Mouse (Mus musculus) left cerebral cortex, postnatal 36 days (tissue): Measurements from ENCODE around the gene Cadm1. TPM values are rescaled to one million over a fixed set of nuclear protein-coding genes. Genes with fewer than 3 reads are reported as not detected.

ENCODE experiments used
- DNase-seq, 2 experiments: peaks; one replicate each; pipeline ENCODE4 v3.0.0; 2021 to 2022; ENCODE audit warnings: low spot score in 2 of 2, mixed read lengths in 1 of 2
- intact Hi-C: fragments of 180-260 bp; cut with DNase I; formaldehyde crosslinking; loops from one replicate; pipeline ENCODE4 v1.15.1; 2025
- total RNA-seq, 2 experiments: library from RNA; stranded (reverse); gene quantifications; 2 replicates each; pipeline ENCODE4 v1.2.3; 2021

Cadm1 gene
- total RNA-seq, 2 experiments from 2014 or later = 209 to 233 TPM

DNA sequence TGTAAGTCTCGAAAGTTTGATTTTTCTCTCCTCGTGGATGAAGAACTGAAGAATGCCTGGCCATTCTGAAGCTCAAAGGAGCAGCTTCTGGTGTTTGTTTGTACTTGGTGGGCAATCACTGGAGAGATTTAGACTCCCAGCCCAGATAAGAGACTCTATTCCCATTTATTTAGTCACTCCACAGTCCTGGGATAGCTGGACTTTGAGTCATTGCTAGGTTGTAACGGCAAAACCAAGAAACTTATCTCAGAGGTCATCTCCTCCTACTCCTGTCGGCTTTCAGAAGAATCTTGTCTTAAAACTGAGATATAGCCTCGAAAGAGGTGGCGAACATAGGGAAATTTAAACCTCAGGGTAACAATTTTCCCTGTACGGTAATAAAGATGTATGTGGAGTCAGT, 15.3 kb downstream of the Cadm1 start:
- no peak for DNase-seq
- intact Hi-C loops = no loop called here

DNA sequence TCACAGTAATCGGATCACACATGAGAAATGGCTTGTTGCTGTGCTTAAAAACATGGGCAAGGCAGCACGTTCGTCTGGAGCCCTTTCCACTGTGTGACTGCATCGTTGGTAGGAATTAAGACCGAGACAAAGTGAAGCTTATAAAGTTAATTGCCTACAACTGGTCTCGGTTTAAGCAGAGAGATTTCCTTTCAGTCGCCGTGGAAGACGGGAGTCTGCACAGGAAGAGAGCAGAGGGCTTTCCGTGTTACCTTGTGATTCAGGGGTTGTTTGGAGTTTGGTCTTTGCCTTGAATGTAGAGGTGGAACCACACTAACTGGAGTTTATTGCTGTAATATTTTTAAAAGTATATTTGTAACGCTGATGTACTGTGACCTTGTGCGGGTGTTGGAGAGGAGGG, 15.7 kb downstream of the Cadm1 start:
- DNase-seq = no peak
- intact Hi-C loops = no loop called here

DNA sequence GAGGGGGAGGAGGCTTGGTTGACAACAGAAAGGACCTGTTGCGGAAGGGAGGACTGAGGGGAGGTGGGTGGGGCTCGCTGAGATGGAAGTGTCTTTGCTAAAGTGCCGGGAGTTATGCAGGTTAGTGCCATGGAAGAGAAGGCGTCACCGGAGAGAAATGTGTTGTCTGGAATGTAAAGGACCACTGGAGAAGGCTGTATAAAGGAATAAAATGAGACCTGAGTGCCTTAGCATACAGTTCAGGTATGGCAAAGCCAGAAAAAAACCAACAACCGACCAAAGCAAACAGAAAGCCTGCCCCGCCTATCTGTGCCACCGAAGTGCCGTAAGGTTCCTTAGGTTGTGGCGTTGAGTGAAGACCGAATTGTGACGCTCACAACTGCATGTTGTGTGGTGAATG, 18.4 kb downstream of the Cadm1 start:
- DNase-seq = no peak
- intact Hi-C loops = no loop called here

DNA sequence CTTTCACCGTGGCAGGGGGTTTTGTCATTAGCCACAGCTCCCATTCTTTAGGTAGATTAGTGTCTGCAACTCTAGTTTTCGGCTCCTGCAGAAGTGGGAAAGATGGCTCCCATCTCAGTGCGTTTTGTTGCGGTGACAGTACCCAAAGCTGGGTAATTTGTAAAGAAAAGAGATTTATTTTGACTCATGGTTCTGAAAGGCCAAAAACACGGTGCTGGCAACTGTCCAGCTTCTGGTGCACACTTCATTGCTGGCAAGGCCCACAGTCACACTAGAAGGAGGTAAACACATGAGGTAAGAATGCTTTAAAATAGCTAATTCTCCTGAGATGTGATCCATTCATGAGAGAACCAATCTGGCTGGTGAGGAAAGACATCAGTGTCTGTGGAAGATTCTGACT, 18.9 kb downstream of the Cadm1 start:
- intact Hi-C loops = no loop called here
- DNase-seq = no peak

DNA sequence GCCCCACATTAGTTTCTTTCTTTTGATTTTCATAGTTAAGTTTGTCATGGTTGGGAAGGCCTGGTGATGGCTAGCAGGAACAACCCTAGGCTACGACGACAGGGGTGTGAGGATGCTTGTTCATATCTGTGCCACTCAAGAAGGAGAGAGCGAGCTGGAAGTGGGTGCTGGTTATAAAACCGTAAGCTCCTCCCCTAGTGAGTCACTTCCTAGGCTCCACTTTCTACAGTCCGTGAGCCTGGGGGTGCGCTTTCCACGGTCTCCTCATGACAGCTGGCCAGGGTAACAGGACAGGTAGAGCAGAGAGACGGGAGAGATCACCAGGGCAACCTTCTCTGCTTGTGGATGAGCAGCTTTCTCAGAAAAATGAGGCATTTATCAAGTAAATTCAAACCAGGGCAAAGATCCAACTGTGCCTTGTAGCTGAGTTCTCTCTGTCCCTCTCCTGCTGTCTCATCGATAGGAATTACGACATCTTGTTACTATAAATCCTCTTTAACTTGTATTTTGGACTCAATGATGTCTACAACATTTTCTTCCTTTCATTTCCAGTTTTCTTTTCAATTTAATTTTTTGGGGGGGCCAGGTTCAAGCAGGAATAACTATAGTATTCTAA, 23.1 kb downstream of the Cadm1 start:
- intact Hi-C loops = no loop called here
- DNase-seq = no peak

DNA sequence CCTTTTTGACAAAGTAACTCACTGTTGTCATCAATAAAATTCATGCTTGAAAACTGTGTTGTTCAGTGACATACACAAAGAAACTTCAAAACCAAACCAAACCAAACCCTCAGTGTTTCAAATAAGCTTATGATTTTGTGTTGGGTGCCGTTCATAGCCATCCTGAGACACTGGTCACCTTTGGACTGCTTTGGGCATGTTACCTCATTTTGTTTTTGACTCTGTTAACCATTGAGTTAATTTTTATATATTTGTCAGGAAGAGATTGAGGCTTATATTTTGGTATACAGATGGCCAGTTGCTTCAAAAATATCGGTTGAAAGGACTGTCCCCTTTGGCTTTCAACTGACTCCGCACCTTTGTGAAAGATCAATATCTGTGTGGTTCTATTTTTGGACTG, 30.8 kb downstream of the Cadm1 start:
- no peak for DNase-seq
- intact Hi-C loops = no loop called here

DNA sequence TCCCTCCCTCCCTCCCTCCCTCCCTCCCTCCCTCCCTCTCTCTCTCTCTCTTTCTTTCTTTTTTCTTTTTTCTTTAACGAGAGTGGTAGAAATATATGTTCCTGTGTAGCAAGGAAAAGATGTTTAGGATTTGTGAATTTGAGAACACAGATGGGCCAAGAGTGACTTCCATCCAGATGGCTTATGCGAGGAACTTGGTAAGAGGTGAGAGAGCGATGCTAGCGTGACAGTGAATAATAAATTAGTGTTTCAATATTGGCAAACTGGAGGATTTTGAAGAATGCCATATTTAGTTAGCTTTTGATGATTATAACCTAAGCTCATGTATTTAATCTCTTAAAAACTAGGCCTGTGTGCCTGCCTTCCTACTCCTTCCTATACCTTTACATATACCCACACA, 31.6 kb downstream of the Cadm1 start:
- intact Hi-C loops = no loop called here
- DNase-seq = no peak

DNA sequence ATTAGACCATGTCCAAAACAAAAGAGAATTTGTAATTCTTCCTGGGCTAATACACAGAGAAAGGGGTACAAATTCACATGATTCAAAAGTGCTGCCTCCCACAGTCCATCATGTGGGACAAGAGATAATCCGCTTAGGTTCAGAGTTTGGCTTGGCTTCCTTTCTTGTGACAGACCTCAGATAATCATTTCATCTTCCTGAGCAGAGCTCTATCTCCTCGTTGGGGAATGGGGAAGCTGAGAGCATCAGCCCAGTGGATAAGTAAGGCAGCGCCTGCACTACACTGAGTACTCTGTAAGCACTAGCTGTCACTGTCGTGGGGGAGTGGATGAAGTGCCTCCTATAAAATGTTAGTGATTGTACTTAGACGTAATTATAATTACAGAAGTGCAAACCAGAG, 35.1 kb downstream of the Cadm1 start:
- intact Hi-C loops = no loop called here
- no peak for DNase-seq

DNA sequence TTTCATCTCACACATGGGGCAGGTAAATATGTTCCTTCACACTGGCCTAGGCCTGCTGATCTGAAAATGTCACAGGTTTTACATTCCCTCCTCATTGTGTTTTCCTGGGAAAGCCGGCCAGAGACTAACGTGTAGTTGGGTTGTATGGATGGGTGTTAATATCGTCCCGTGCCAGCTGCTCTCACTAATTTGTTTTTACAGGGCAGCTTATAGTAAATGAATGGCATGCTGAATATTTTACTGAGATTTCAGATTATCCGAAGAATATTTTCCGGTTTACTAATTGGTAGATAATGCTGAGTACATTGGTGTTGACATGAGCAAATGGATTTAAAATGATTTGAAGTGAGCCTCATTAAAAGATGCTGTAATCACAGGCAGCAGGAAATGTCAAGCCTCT, 37.9 kb downstream of the Cadm1 start:
- intact Hi-C loops = no loop called here

DNA sequence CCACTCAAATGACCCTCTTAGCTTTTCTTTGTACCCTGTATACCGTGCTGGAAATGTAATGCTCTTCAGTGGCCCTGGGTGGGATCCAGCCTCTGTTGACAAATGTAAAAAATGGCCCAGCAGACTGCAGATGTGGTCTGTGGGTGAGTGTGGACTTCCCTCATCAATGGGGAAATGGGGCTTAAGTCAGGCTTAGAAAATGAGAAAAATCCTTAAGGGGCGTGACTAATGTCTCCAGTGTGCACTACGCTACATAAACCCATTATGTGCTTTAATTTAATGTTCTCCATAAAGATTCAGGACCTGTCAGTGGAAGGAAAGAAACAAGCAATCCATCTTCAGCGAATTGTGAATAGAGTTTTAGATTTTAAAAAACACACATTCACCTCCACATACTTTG, 40.2 kb downstream of the Cadm1 start:
- intact Hi-C loops = no loop called here
- no peak for DNase-seq

More for the DNA sequence above, 37.9 kb downstream of the Cadm1 start:
- DNase-seq = no peak

DNA sequence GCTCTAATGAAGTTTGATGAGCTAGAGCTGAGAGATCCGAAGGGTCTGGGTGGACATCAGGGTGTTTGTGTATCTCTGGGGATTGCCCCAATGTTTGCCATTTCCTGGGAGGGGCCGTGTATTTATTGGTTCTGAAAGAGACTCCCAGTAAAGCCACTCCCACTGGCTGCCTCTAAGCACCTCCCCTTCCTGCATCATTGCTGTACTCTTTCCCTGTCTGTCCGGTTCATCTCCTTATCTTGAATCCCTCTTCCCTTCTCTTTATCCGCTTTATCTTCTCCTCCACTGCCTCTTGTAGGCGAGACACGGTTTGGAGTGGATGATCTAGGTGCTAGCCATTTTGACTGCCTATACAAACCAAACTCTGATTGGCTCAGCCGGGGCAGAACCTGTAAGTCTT, 41.5 kb downstream of the Cadm1 start:
- DNase-seq = no peak
- intact Hi-C loops = no loop called here

DNA sequence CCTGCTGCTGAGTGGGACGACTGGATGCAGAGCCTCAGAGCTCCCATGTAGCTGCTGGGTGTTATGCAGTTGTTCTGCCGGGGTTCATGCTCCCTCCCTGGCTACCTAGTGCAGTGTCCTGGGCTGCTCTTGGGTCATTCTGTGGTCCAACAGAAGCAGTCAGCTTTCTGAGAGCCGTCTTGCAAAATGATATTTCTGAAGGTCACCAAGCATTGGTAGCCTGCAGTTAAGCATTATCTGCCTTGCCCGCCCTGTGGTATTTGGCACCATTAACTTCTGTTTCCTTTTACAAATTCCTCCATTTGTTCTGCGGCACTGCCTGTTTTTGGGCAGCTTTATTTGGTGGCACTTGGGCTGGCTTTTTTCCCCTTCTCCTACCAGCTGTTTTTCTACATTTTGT, 42.2 kb downstream of the Cadm1 start:
- intact Hi-C loops = no loop called here
- no peak for DNase-seq

DNA sequence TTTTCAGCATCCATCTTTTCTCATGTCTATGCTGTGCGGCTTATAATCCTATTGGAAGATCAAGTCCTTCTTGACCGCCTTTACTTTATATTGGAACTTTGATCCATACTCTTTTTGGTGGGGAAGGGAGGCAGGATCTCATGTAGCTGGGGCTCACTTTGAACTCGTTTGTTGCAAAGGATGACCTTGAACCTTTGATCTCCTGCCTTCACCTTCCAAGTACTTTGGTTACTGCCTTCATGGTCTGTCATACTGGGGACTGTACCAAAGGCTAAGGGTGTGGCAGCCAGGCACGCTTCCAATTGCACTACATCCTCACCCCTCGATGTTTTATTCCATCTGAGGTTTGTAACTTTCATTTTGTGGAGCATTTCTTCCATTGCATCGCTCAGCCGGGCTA, 43.5 kb downstream of the Cadm1 start:
- DNase-seq = no peak
- intact Hi-C loops = no loop called here

DNA sequence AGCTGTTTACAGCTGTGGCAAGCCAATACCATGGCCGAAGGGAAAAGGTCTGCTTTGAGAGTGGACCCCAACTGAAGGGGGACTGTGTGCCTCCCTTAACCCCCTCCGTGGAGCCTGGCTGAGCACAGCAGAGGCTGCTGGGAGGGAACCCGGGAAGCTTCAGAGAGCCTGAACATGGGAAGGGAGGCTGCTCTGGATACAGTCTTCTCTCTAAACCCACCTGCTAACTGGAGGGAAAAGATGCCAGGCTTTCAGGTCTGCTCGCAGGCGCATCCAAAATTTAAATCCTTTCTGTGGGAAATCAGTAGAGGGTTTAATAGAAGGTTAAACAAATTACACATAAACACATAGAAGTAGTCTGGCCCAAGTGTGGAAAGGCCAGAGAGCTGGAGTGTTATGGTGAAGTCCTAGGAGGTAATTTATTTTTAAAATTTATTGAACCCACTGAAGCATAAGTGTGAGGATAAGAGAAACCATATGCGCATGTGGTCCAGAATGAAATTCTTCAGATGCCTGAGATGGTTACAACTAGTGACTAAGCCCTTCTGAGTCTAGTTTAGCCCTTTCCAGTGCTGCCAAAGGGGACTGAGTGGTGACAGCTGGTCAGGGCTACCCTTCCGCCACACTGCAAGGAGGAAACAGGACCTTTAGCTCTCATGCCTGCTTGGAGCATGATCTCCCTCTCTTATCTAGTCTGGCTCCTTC, 44.9 kb downstream of the Cadm1 start:
- DNase-seq = no peak
- intact Hi-C loops = no loop called here

DNA sequence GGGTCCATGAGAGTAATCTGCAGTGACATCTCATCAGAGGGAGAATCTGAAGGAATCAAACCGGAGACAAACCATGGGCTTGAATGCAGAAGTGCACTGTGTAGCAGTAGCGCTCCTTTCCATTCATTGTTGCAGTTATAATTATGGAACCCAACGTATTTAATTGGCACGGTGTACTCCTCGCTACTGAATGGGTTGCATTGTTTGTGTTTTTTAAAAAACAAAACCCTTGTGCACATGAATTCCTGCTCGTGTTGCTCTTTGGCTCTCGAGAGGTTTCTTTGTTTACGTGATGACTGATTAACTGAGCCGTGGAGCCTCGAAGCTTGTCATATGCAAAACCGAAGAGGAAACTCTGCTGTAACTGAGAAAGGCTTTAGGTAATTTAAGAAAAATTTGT, 45.8 kb downstream of the Cadm1 start:
- intact Hi-C loops = no loop called here
- DNase-seq = no peak

DNA sequence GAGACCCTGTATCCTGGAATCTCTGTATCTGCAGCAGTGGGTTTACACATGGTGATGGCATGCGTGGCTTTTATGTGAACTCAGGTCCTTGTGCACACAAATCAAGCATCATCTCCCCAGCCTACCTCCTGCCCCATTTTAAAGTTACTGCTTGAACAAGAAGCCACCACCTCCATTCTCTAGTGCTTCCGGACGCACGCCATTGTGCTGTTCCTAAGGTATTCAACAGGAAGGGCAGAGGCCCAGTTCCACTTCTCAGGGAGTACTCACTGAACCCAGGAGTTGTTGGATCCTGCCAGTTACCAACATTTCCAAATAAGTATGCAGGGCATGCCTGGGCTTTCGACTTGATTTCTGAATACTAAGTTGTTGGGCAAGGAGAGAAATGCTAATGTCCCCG, 49.5 kb downstream of the Cadm1 start:
- DNase-seq = no peak
- intact Hi-C loops = no loop called here

DNA sequence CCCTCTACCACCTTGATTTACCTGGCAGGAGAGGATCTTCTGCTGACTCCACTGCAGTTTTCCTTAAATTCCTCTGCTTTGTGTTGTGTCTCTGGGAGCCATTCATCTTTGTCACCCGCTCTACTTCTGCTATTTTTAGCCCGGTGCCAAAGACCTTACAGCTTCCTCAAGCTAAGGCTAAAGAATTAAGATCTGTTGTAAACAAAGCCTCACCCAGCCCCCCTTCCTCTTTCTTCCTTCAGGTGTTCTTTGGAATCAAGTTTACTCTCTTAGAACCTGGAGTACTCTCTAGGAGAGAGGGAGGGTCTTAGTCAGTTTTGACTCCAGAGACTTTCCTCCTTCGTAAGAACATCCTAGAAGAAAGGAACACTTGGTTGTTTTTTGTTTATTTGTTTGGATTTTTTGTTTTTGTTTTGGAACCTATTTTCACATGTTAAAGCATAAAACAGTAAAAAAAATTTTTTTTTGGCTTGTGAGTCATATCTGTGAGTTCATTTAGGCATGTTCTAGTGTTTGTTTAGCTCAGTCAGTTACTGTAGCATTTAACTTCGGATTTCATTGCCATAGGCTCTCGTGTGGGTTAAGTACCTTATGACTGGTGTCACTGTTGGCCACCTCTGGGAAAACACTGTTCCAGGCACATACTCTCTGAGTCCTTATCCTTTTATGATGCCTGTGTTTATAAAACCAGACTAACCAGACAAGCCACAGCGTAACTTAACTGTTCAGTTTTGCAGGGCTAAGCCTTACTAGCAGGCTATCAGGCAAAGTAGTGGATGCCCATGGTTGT, 51.8 kb downstream of the Cadm1 start:
- no peak for DNase-seq
- intact Hi-C loops = no loop called here

DNA sequence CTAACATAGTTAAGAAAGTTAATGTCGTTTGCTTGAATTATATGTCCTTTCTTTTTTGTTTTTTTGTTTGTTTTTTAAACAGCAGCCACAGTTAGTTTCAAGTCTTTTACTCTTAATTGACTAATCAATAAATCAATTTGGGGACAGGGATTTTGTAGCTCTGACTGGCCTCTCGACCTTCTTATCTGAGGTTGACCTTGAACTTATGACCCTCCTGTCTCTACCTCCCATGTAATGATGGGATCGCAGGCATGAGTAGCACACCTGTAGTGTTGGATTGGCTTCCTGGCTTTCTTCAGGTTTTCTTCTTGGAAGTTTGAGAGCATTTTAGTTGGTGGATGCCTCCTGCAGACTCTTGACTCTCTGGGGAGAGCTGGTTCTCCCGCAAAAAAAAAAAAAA, 53.3 kb downstream of the Cadm1 start:
- DNase-seq = no peak
- intact Hi-C loops = no loop called here

DNA sequence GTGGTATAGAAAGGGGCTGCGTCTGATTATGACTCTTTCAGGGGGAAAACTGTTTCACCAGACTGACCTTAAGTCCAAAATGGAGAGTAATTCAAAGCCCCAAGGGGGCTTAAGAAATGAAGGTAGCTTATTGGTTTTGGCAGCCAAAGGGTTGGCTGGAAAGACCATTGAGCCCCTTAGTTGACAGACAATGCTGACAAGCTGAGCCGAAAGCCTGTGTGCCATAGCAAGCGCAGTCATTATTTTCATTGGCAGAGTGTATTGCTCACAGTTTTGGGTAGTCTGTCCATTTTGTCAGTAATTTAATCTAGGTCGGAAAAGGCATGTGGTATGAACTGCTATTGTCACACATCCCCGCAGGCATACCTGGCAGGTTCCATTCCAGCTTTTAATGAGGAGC, 56.2 kb downstream of the Cadm1 start:
- intact Hi-C loops = no loop called here
- DNase-seq = no peak

DNA sequence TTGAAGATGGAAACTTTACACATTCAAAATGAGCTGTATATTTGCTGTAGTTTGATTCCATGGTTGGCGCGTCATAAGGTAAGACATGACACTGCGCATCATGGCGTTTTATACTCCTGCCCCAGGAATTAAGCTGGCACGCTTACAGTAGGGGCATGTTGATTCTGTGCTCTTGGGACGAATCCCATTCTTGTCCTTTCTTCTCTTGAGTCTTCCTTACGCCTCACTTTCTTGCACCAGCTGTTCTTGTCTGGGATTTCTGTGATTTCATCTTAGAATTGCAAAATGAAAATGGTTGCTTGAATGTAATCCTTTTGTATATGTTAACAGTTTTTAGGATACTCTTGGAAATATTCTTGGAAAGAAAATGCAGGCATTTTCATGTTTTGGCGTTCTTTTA, 56.9 kb downstream of the Cadm1 start:
- DNase-seq = no peak
- intact Hi-C loops = no loop called here

DNA sequence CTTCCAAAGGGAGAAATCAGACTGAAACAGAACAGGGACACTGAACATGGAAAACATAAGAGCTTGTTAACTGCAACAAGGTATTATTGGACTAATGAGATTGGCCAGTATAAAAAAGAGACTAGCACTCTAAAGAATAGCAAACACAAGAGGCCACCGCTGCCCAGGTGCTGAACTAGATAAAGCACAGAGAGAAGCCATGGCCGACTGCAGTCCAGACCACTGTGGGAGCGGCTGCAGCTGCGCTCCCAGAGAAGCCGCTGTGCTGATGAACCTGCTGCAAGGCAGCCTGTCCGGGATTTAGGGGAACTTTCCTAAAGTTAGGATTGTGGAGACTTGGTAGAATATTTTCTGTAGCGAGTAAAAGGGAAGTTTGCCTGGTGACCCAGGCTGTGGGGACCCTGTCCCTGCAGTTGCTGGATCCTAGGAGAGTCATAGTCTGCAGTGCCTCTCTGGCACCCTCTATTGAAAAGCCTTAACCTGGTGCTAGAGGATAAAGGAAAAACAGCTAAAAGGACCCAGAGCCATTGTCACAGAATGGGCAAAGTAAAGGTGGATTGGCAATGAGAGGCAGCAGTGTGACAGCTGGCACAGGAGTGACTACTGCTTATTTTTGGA, 57.7 kb downstream of the Cadm1 start:
- intact Hi-C loops = no loop called here
- no peak for DNase-seq
